Mouse (Mus musculus): ENCODE measurements around the gene Fam98c. TPM values are rescaled to one million over a fixed set of nuclear protein-coding genes. Genes with fewer than 3 reads are reported as not detected.

Fam98c gene
- polyA plus RNA-seq, 1 experiment from 2014 or later, result 14.8 TPM

Other genes with a start within 250 kb of the Fam98c start
- gene Actn4, start 193.9 kb downstream of the Fam98c start, polyA plus RNA-seq (2014; fragmentation: Nextera tagmentation; extraction: Ambion mirVana), result 134 and 157 TPM in 2 replicates
- 389 and 409 TPM in 2 replicates for gene Eif3k, start 174.4 kb downstream of the Fam98c start, polyA plus RNA-seq (2014; fragmentation: Nextera tagmentation; extraction: Ambion mirVana)
- 4.3 and 5.0 TPM in 2 replicates for gene Map4k1, start 174.2 kb downstream of the Fam98c start, polyA plus RNA-seq (2014; fragmentation: Nextera tagmentation; extraction: Ambion mirVana)
- gene Ryr1, start 31.1 kb downstream of the Fam98c start, polyA plus RNA-seq (2014; fragmentation: Nextera tagmentation; extraction: Ambion mirVana), result 1.1 and 1.5 TPM in 2 replicates
- 0.28 and 0.52 TPM in 2 replicates for gene Rasgrp4, start 21.4 kb downstream of the Fam98c start, polyA plus RNA-seq (2014; fragmentation: Nextera tagmentation; extraction: Ambion mirVana)
- 0.45 and 0.69 TPM in 2 replicates for gene Ggn, start 14.0 kb upstream of the Fam98c start, polyA plus RNA-seq (2014; fragmentation: Nextera tagmentation; extraction: Ambion mirVana)
- 4.6 and 6.5 TPM in 2 replicates for gene Spred3, start 14.2 kb upstream of the Fam98c start, polyA plus RNA-seq (2014; fragmentation: Nextera tagmentation; extraction: Ambion mirVana)
- 338 and 343 TPM in 2 replicates for gene Psmd8, start 24.5 kb upstream of the Fam98c start, polyA plus RNA-seq (2014; fragmentation: Nextera tagmentation; extraction: Ambion mirVana)
- 0.51 and 0.59 TPM in 2 replicates for gene Catsperg1, start 57.8 kb upstream of the Fam98c start, polyA plus RNA-seq (2014; fragmentation: Nextera tagmentation; extraction: Ambion mirVana)
- gene Kcnk6, start 76.3 kb upstream of the Fam98c start, polyA plus RNA-seq (2014; fragmentation: Nextera tagmentation; extraction: Ambion mirVana), result 0.32 TPM in 2 replicates
- gene Yif1b, start 82.1 kb upstream of the Fam98c start, polyA plus RNA-seq (2014; fragmentation: Nextera tagmentation; extraction: Ambion mirVana), result 88.4 and 91.8 TPM in 2 replicates
- 2.5 and 2.7 TPM in 2 replicates for gene 2200002D01Rik, start 92.2 kb upstream of the Fam98c start, polyA plus RNA-seq (2014; fragmentation: Nextera tagmentation; extraction: Ambion mirVana)
- gene Spint2, start 125.7 kb upstream of the Fam98c start, polyA plus RNA-seq (2014; fragmentation: Nextera tagmentation; extraction: Ambion mirVana), result 37.5 and 43.4 TPM in 2 replicates
- 33.9 and 37.0 TPM in 2 replicates for gene Ppp1r14a, start 133.1 kb upstream of the Fam98c start, polyA plus RNA-seq (2014; fragmentation: Nextera tagmentation; extraction: Ambion mirVana)
- 60.9 and 73.6 TPM in 2 replicates for gene Dpf1, start 147.7 kb upstream of the Fam98c start, polyA plus RNA-seq (2014; fragmentation: Nextera tagmentation; extraction: Ambion mirVana)